Mouse (Mus musculus) kidney, postnatal 10 days (tissue): Measurements from ENCODE around the gene Mthfd2l.

Source experiments
- DNase-seq: peaks from one replicate; pipeline ENCODE4 v3.0.0; 2021; ENCODE audit warnings: mixed read lengths

The Mthfd2l gene

GRCm38 (mm10) chr5:90951475-90951874 is 20.6 kb downstream of the Mthfd2l start:
- DNase-seq: peak; percentile 52

- no peak for DNase-seq
Observed at GRCm38 (mm10) chr5:90952731-90953481, 22.0 kb downstream of the Mthfd2l start.

DNA sequence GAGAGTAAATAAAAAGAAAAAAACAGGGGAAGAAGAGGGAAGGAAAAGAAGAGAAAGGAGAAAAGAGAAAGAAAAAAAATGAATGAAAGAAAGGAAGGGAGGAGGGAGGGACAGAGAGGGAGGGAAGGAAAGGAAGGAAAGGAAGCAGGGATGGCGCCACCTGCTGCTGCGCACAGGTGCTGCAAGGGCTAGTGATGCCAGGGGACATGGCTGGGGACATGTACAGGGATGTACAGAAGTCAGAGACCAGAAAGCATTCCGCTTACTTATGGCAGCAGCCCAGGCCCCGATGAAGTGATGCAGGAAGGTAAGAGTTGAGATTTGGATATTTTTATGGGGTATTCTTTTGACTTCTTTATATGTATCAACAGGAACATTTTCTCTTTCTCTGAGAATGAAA is 33.4 kb downstream of the Mthfd2l start:
- DNase-seq: peak; percentile 36

DNA sequence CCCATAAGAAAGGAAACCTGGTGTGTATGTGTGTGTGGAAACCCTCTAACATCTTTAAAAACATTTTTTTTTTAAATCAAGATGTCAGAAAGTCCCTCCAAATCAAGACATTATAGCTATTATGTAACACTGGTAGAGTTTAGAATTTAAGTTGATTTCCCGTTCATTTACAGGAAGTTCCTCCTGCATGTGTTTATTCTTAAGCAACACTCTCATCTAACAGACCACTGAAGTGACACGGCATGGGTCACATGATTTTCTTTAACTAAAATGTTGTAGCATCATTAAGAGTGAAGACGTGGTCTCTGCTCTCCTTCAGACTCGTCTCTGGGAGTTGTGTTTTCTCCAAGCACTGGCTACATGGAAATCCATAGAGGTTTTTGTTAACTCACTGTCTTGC is 33.8 kb downstream of the Mthfd2l start:
- DNase-seq: no peak

- DNase-seq: no peak
Observed at GRCm38 (mm10) chr5:90965386-90965785, 34.5 kb downstream of the Mthfd2l start.

DNA sequence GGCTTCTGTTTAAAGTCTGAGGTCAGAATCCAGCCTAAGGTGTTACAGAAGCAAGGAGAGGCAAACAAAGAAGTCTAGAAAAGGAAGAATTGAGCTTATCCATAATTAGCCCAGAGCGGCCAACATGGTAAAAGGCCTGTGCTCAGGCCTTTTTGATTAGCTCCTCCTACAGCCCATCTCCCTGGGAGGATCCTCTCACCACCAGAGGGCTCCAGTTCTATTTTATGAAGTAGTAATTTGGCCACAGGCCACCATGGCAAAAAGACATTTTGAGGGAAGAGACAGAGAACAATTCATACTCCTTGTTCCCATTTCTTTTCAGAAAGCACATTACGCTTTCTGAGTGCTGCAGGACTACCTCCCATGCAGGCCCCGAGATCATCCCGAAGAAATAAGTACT is 46.3 kb downstream of the Mthfd2l start:
- peak; percentile 85 for DNase-seq

DNA sequence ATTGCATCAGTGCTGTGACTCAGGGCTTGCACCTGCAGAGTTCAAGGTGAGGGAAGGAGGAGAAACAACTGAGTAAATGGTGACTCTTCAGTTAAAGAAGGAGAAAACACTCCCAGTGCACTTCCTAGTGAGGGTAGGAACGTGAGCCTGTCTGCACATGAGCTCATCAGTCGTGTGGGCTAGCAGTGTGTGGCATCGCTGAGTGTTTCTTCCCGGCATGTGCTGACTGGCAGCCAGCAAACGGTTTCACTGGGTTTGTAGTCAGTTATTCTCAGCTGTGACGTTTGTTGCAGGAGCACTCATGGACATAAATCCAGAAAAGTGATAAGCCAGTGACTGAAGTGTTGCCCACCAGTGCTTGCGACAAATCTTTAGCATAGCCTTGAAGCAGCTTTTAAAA is 49.4 kb downstream of the Mthfd2l start:
- no peak for DNase-seq

DNA sequence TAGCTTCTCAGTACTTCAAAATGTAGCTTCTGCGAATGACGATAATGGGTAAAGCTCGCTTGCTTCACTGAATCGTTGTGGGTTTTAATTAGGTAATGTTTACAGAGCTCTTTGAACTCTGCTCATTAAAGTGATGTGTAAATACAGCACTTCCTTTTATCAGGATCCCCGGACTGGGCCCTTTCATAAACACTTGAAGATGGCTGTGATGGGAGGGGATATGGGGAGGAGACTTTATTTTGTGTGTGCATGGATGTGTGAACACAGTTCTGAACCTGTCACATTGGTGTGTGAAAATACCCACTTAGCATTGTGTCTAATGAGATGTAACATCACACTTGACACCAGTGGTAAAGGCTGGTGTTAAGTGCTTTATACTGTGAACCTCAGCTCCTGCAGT is 56.7 kb downstream of the Mthfd2l start:
- no peak for DNase-seq

- DNase-seq: no peak
Observed at GRCm38 (mm10) chr5:90988149-90988548, 57.2 kb downstream of the Mthfd2l start.

- DNase-seq: no peak
Observed at GRCm38 (mm10) chr5:90988592-90988991, 57.7 kb downstream of the Mthfd2l start.

DNA sequence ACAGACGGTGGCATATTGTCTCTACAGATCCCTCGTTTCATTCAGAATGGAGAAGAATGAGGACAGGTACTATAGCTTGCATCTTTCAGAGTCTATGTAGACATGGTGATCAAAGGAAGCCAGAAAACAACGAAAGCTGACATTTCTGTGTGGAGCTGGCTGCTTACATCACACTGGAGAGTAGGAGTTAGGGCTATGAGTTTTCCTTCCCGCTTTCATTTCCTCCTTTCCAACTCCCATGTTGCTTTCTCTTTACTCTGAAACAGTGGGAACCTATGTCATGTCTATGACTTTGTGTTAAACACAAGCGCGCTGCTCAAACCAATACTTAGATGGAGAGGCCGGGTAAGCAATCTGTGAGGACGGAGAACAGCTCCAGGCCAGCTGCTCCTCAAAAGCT is 69.0 kb downstream of the Mthfd2l start:
- no peak for DNase-seq

GRCm38 (mm10) chr5:91015216-91015615 is 84.3 kb downstream of the Mthfd2l start:
- DNase-seq: no peak

DNA sequence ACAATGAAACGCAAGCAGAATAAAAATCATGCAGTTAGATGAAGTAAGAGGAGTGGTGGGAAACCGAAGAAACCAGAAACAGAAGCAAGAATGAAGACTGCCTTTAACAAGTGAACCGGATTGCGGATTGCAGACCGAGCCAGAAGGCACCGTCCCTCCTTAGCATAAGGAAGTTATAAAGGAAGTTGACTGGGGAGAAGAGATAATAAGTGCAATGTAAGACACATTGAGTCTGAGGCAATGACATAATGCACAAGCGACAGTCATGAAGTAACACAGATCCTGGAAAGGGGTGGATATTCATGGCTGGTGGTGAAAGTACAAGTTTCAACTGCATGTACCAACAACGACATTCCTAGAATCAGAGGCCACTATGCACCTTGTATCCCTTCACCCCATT is 92.2 kb downstream of the Mthfd2l start:
- DNase-seq: no peak

GRCm38 (mm10) chr5:91027164-91027563 is 96.2 kb downstream of the Mthfd2l start, which contains the start of gene Epgn:
Gene Epgn (plus strand): TSS chr5:91027464.
- no peak for DNase-seq

DNA sequence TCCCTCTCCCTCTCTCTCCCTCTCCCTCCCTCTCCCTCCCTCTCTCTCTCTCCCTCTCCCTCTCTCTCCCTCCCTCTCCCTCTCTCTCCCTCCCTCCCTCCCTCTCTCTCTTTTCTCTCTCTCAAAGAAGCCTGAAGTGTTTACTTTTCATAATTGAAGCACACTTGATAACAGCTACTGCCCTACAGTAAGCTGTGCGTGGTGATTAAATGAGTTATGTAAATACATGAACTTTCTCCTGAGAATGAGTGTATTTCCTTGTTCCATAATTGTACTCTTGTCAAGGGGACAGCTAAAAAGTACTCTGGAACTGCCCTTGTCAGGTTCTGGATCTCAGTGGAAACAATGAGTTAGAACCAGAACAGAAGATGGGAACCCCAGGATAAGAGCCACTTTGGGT is 96.9 kb downstream of the Mthfd2l start:
- DNase-seq: no peak

DNA sequence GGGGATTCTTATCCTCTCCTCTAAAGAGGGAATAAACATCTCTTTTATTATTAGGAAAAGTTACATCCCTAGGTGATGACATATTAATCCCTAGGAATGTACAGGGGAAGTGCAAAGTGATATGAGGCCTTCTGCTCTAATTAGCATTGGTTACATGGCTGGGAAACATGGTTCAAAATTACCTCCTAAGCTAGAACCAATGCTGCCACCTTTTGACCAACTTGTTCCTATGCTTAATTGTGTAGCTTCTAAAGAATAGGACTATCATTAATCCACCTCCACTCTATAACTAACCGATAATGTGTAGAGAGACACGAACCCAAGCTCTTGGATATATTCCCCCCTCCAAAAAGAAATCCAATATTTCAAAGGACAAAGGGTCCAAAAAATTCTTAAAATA is 99.7 kb downstream of the Mthfd2l start:
- DNase-seq: no peak

DNA sequence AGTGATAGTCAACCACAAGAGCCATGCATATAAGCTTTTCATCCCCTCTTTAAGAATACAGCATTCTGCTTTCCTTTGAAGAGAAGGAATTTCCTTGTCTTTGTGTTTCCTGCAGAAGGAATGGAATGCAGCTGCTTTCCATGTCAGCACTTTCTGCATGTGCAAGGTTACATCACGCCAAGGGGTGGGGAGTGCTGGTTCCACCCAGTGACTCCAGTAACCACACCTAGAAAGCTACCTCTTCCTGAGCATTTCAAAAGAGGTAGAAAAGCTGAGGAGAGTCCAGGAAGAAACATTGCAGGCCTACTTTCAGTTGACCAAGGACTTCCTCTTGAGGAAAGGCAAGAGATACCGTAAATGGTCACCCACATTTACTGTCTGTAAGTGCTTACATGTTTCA is 104.4 kb downstream of the Mthfd2l start:
- peak; percentile 19 for DNase-seq

- no peak for DNase-seq
Observed at GRCm38 (mm10) chr5:91036628-91037027, 105.7 kb downstream of the Mthfd2l start.

DNA sequence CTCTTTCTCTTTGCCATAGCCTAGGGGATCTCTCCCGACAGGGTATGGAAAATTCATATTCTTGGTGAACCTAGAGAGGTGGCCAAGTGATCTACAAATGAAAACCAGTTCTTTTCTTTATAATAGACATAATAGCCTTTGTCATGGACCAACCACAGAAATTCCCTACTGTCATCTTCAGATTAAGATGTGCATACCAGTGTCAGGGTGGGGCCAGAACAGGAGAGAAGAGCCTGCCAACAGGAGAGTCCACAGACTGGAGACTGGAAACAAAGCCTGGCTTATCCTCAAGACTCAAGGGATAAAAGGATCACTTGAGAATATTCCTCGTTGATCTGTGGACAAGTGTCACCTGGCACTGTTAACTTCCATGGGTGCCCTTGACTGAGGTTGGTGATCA is 106.8 kb downstream of the Mthfd2l start:
- DNase-seq: no peak

DNA sequence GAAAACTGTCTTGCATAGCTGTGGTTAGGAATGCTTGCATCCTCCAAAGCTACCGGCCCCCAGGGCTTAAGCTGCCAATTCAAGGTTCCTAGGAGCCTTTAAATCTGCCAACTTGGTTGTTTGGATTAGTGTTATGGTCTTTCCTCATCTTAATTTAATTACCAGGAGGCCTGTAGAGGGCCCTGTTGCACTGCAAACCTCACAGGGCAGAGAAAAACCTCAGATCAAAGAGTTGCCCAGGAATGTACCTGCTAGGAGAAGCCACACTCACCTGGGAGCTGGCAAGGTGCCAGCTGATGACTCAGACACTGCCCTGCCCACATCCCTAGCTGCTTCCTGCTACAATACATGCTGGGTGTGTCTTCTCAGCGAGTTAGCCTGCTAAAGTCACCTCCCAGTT is 107.6 kb downstream of the Mthfd2l start:
- peak; percentile 66 for DNase-seq

GRCm38 (mm10) chr5:91038963-91039362 is 108.0 kb downstream of the Mthfd2l start:
- no peak for DNase-seq

DNA sequence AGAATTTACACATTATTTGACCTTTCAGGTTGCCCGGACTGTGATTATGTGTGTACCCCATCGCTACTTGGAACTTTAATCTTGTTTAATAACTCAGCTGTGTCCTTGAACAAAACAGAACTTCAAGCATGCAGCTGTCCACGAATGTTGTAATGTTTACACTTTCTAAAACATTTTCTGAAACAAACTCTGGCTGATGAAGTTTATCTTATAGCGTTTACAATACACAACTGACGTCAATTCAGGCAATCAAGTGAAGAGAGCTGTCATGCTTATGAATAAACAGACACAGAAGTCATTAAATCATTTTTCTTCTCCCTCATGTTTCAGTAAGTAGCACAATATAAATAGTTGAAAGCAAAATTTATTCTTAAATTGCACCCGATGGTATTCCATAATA is 117.1 kb downstream of the Mthfd2l start:
- no peak for DNase-seq

DNA sequence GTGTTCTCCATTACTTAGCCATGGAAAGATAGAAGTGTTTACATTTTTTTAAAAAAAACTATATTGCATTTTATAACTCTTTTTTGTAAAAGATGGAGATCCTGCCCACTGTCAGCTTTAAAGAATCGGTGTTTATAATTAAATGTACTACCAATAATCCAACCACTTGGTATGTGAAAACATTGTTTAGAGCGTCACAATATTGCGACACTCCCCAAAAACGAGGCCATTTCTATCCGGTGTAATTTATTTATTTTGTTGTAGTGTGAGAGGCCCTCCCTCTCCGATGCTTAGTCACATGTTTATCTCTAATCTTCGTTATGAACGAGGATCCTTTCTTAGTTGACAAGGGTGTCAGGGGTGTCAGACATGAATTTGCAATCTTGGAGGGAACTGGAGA is 117.5 kb downstream of the Mthfd2l start:
- no peak for DNase-seq
